Mouse (Mus musculus): ENCODE measurements at regions not wholly inside any gene's neighbourhood (a gene's known extent, or its start where the extent isn't known, plus 50 kb on each side); places are given as distances from the start of the nearest gene placed in this dataset.

DNA sequence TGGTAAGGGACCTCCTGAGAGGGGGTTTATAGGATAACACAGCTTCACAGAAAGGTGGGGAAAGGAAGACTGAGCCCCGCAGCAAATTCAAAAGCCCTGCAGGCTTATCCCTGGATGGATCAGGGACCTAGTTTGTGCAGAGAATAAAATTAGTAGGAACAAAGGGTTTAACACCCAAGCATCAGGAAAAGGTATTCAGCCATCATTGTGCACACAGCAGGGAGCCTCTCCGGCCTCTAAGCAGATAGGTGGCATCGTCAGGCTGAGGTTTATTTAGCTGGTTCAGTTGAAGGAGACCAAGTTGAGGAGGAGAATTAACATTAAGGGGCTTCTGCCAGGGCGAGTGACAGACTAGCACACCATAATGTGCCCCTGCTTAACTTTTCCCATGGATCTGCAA is 571.3 kb downstream of the Cdk5rap2 start:
- H3K9ac ChIP-seq: no peak overlapping the region
- peaks cover 3% of the 10 kb centered on the region; the same call in 1 of the 2 replicates for H3K4me1 ChIP-seq
- no peaks in the 10 kb centered on the region for H3K27me3 ChIP-seq (replicated peaks)
- ATAC-seq (ENCODE audit: low FRiP score, low read depth): no peak
- H3K36me3 ChIP-seq: no peaks in the 10 kb centered on the region
- H3K27ac ChIP-seq: no peak overlapping the region
- H3K4me2 ChIP-seq (replicated peaks): no peak overlapping the region
- no peaks in the 10 kb centered on the region for H3K9me3 ChIP-seq
- no peak overlapping the region for H3K4me3 ChIP-seq
- WGBS: 20% methylated on average over 4 of the region's 4 CpGs

DNA sequence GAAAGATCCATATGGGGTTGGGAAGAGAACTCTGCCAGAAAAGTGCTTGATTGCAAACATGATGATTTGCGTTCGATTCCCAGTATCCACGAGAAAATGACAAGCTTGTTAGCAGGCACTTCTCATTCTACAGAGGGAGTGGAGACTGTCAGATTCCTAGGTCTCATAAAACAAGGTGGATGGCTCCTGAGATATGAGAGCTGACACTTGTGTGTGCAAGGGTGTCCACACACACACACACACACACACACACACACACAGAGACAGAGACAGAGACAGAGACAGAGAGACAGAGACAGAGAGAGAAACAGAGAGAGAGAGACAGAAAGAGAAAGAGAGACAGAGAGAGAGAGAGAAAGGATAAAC is 585.4 kb downstream of the Cdk5rap2 start:
- no peaks in the 10 kb centered on the region for H3K9me3 ChIP-seq
- 48% methylated on average over 3 of the region's 3 CpGs for WGBS
- H3K9ac ChIP-seq: no peak overlapping the region
- no peak overlapping the region for H3K4me3 ChIP-seq
- H3K4me1 ChIP-seq: peaks cover 11% of the 10 kb centered on the region
- no peak overlapping the region for H3K27ac ChIP-seq
- no peaks in the 10 kb centered on the region for H3K27me3 ChIP-seq (replicated peaks)
- no peak overlapping the region for H3K4me2 ChIP-seq (replicated peaks)
- H3K36me3 ChIP-seq: no peaks in the 10 kb centered on the region
- 0 out of 2 replicates have a peak, but pooled peaks have one; percentile 13 for ATAC-seq (ENCODE audit: low FRiP score, low read depth)

GRCm38 (mm10) chr4:69824215-69824902 is 585.9 kb downstream of the Cdk5rap2 start:
- H3K27me3 ChIP-seq (replicated peaks): no peaks in the 10 kb centered on the region
- H3K4me3 ChIP-seq: no peak overlapping the region
- H3K36me3 ChIP-seq: no peaks in the 10 kb centered on the region
- peaks cover 11% of the 10 kb centered on the region for H3K4me1 ChIP-seq
- 18% methylated on average over 6 of the region's 6 CpGs for WGBS
- ATAC-seq (ENCODE audit: low FRiP score, low read depth): peak; percentile 42; the same call in 1 of the 2 replicates
- H3K9ac ChIP-seq: no peak overlapping the region
- H3K27ac ChIP-seq: no peak overlapping the region
- H3K9me3 ChIP-seq: no peaks in the 10 kb centered on the region
- no peak overlapping the region for H3K4me2 ChIP-seq (replicated peaks)

DNA sequence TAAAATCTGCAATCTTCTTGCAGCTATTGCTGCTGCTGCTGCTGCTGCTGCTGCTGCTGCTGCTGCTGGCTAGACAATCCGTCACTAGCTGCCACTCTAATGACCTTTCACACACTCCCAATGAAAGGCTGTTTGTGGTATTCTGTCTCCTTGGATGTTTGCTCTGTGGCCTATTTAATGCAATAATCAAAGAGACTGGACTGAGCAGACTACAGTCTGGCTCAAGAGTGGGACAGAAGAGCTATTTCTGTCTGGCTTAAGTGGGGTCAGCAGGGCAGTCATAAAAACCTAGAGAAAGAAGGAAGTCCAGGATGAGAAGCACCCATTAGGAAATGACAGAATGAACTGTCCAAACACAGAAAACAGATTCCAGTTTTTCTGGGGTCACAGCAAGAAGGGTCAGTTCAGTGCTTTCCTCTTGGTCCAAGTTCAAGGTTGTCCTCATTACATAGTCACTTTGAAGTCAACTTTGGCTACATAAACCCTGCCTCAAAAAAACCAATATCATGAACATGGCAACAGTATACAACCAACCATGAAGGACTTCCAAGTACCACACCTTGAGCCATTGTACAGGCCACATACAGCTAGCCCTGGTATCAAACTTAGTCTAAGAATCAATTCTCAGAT is 586.8 kb downstream of the Cdk5rap2 start:
- no peak overlapping the region for H3K9ac ChIP-seq
- ATAC-seq (ENCODE audit: low FRiP score, low read depth): peak; percentile 74
- no peaks in the 10 kb centered on the region for H3K9me3 ChIP-seq
- H3K4me3 ChIP-seq: no peak overlapping the region
- peaks cover 11% of the 10 kb centered on the region for H3K4me1 ChIP-seq
- H3K36me3 ChIP-seq: no peaks in the 10 kb centered on the region
- H3K27me3 ChIP-seq (replicated peaks): no peaks in the 10 kb centered on the region
- H3K27ac ChIP-seq: no peak overlapping the region
- no peak overlapping the region for H3K4me2 ChIP-seq (replicated peaks)
- WGBS: 7% methylated on average over 1 of the region's 1 CpGs

DNA sequence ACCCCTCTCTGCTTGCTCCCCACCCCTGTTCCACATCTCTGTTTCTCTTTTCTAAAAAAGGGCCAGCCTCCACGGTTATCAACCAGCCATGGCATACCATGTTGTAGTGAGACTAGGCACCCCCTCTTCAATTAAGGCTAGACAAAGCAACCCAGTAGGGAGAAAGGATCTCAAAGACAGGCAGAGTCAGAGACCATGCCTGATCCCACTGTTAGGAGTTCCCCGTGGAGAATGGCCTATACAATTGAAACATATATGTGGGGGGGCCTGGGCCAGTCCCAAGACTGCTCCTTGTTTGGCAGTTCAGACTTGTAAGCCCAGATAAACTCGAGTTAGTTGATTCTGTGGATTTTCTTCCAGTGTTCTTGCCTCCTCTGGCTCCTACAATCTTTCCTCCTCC is 591.4 kb downstream of the Cdk5rap2 start:
- H3K4me3 ChIP-seq: no peak overlapping the region
- H3K4me2 ChIP-seq (replicated peaks): no peak overlapping the region
- no peak overlapping the region for H3K9ac ChIP-seq
- H3K36me3 ChIP-seq: no peaks in the 10 kb centered on the region
- H3K27me3 ChIP-seq (replicated peaks): no peaks in the 10 kb centered on the region
- H3K4me1 ChIP-seq: peaks cover 3% of the 10 kb centered on the region; the same call in 1 of the 2 replicates
- no peak overlapping the region for H3K27ac ChIP-seq
- 28% methylated on average over 3 of the region's 3 CpGs for WGBS
- no peaks in the 10 kb centered on the region for H3K9me3 ChIP-seq
- ATAC-seq (ENCODE audit: low FRiP score, low read depth): no peak

GRCm38 (mm10) chr4:69785481-69786050 is 624.7 kb downstream of the Cdk5rap2 start:
- WGBS: 88% methylated on average over 7 of the region's 7 CpGs
- H3K4me2 ChIP-seq (replicated peaks): no peak overlapping the region
- H3K9me3 ChIP-seq: no peaks in the 10 kb centered on the region
- no peak for ATAC-seq (ENCODE audit: low FRiP score, low read depth)
- H3K36me3 ChIP-seq: no peaks in the 10 kb centered on the region
- H3K27ac ChIP-seq: no peak overlapping the region
- H3K9ac ChIP-seq: no peak overlapping the region
- no peak overlapping the region for H3K4me3 ChIP-seq
- H3K4me1 ChIP-seq: no peaks in the 10 kb centered on the region
- no peaks in the 10 kb centered on the region for H3K27me3 ChIP-seq (replicated peaks)

DNA sequence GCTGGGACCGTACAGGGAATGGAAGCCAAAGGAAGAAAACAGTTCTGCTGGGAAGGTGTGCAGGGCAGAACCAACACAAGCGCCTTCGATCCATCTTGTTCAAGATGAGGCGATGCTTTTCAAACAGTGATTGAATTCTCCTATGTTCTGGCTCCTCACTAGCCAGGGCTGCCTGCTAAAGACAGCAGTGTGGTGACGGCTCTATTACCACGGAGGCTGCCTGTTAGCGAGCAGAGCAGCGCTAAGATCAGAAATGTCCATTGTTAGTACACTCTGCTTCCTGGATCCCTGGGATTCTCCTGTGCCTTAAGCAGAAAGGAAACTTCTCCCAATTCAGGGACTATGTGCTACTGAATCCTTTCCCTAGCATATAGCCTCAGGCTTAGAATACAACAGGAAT is 629.0 kb downstream of the Cdk5rap2 start:
- Histone ChIP-seq H3K9ac (no peak overlapping the region), H3K4me3 (no peak overlapping the region), H3K27me3 (replicated peaks) (no peaks in the 10 kb centered on the region), H3K9me3 (no peaks in the 10 kb centered on the region), H3K4me1 (no peaks in the 10 kb centered on the region), H3K4me2 (replicated peaks) (no peak overlapping the region), H3K27ac (no peak overlapping the region), H3K36me3 (no peaks in the 10 kb centered on the region)
- 74% methylated on average over 8 of the region's 8 CpGs for WGBS
- ATAC-seq (ENCODE audit: low FRiP score, low read depth): no peak

DNA sequence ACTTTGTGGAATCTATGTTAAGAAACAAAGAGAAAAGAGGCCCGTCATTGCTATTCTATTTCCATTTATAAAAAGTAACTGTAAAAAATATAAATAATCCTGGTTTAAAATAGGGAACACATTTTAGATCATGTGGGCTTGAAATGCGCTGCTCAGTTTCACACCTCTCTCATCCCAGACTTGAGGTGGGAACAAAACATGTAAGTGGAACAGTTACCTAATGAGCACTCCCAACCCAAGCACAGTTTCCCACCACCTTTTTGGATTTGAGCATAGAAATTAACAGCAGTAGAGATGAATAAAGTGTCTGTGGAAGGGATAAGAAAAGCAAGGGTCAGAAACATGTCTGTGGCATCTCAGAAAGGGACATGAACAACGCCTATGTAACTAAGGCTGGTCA is 648.4 kb downstream of the Cdk5rap2 start:
- no peaks in the 10 kb centered on the region for H3K36me3 ChIP-seq
- H3K4me2 ChIP-seq (replicated peaks): no peak overlapping the region
- no peak overlapping the region for H3K4me3 ChIP-seq
- no peak for ATAC-seq (ENCODE audit: low FRiP score, low read depth)
- no peaks in the 10 kb centered on the region for H3K9me3 ChIP-seq
- H3K27ac ChIP-seq: no peak overlapping the region
- no peaks in the 10 kb centered on the region for H3K27me3 ChIP-seq (replicated peaks)
- 85% methylated on average over 3 of the region's 3 CpGs for WGBS
- no peak overlapping the region for H3K9ac ChIP-seq
- no peaks in the 10 kb centered on the region for H3K4me1 ChIP-seq

DNA sequence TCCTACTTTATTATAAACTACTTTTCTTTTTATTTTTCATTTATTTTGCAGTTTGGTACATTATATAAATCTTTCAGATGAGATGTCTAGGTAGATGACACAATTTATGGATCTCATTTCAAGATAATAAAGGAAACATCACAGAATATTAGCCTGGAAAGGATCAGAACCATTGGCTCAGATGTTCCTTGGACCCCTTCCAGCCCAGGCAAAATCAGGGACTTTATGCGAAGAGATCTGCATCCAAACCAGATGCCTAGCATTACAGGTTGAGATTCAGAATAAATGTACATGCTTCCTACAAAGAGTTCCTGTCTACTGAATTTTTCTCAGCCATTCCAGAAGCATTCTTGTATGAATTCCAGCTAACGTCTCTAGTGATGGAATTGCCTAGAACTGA is 650.6 kb downstream of the Cdk5rap2 start:
- H3K36me3 ChIP-seq: no peaks in the 10 kb centered on the region
- no peaks in the 10 kb centered on the region for H3K9me3 ChIP-seq
- H3K27ac ChIP-seq: no peak overlapping the region
- no peaks in the 10 kb centered on the region for H3K27me3 ChIP-seq (replicated peaks)
- no peak overlapping the region for H3K4me2 ChIP-seq (replicated peaks)
- H3K4me3 ChIP-seq: no peak overlapping the region
- no peak for ATAC-seq (ENCODE audit: low FRiP score, low read depth)
- WGBS: 85% methylated on average over 2 of the region's 2 CpGs
- H3K9ac ChIP-seq: no peak overlapping the region
- H3K4me1 ChIP-seq: no peaks in the 10 kb centered on the region

- Histone ChIP-seq H3K9ac (no peak overlapping the region), H3K36me3 (no peaks in the 10 kb centered on the region), H3K4me2 (replicated peaks) (no peak overlapping the region), H3K27ac (no peak overlapping the region), H3K4me3 (no peak overlapping the region), H3K27me3 (replicated peaks) (no peaks in the 10 kb centered on the region), H3K9me3 (no peaks in the 10 kb centered on the region), H3K4me1 (no peaks in the 10 kb centered on the region)
- ATAC-seq (ENCODE audit: low FRiP score, low read depth): 0 out of 2 replicates have a peak, but pooled peaks have one; percentile 63
- 60% methylated on average over 2 of the region's 2 CpGs for WGBS
Observed at GRCm38 (mm10) chr4:69754567-69754966, 655.7 kb downstream of the Cdk5rap2 start.

GRCm38 (mm10) chr4:69753086-69753485 is 657.2 kb downstream of the Cdk5rap2 start:
- no peak for ATAC-seq (ENCODE audit: low FRiP score, low read depth)
- H3K9ac ChIP-seq: no peak overlapping the region
- H3K36me3 ChIP-seq: no peaks in the 10 kb centered on the region
- no peaks in the 10 kb centered on the region for H3K4me1 ChIP-seq
- H3K27ac ChIP-seq: no peak overlapping the region
- H3K9me3 ChIP-seq: no peaks in the 10 kb centered on the region
- no peak overlapping the region for H3K4me2 ChIP-seq (replicated peaks)
- no peak overlapping the region for H3K4me3 ChIP-seq
- H3K27me3 ChIP-seq (replicated peaks): no peaks in the 10 kb centered on the region
- 89% methylated on average over 3 of the region's 3 CpGs for WGBS

- no peaks in the 10 kb centered on the region for H3K27me3 ChIP-seq (replicated peaks)
- no peak overlapping the region for H3K27ac ChIP-seq
- H3K4me2 ChIP-seq (replicated peaks): no peak overlapping the region
- WGBS: 87% methylated on average over 7 of the region's 7 CpGs
- H3K4me1 ChIP-seq: no peaks in the 10 kb centered on the region
- no peak overlapping the region for H3K4me3 ChIP-seq
- ATAC-seq (ENCODE audit: low FRiP score, low read depth): no peak
- no peaks in the 10 kb centered on the region for H3K36me3 ChIP-seq
- no peaks in the 10 kb centered on the region for H3K9me3 ChIP-seq
- no peak overlapping the region for H3K9ac ChIP-seq
Observed at GRCm38 (mm10) chr4:69739833-69740510, 670.3 kb downstream of the Cdk5rap2 start.
